Mouse (Mus musculus) heart, embryonic 11.5 days (tissue): ENCODE measurements around the gene Etl4. TPM values are rescaled to one million over a fixed set of nuclear protein-coding genes. Genes with fewer than 3 reads are reported as not detected.

ENCODE experiments used
- ATAC-seq: fragments of 200-750 bp; cut with Nextera tagmentation; replicated peaks from 2 replicates; pipeline ENCODE4 v1.8.0; 2017; ENCODE audit warnings: moderate library complexity; ENCODE audit not compliant: insufficient number of reproducible peaks, low FRiP score, low TSS enrichment
- H3K27ac ChIP-seq: fragments of 300-500 bp; sonication (generic); 2 replicates; pipeline ENCODE4 v1.5.1; 2014; ENCODE audit warnings: mild to moderate bottlenecking, low read depth, low read length
- H3K27me3 ChIP-seq: fragments of 300-500 bp; sonication (generic); 2 replicates; pipeline ENCODE4 v1.6.1; 2014; ENCODE audit warnings: mild to moderate bottlenecking, low read length, mixed read lengths; ENCODE audit not compliant: control insufficient read depth, insufficient read depth
- H3K36me3 ChIP-seq: fragments of 300-500 bp; sonication (generic); 2 replicates; pipeline ENCODE4 v1.6.1; 2014; ENCODE audit warnings: mild to moderate bottlenecking, low read length, moderate library complexity, mixed read lengths; ENCODE audit not compliant: control insufficient read depth, insufficient read depth
- H3K4me1 ChIP-seq: fragments of 300-500 bp; sonication (generic); 2 replicates; pipeline ENCODE4 v1.6.1; 2014; ENCODE audit warnings: low read length; ENCODE audit not compliant: control insufficient read depth, insufficient read depth
- H3K4me2 ChIP-seq: fragments of 300-500 bp; sonication (generic); 2 replicates; pipeline ENCODE4 v1.6.1; 2014; ENCODE audit warnings: mild to moderate bottlenecking, moderate library complexity
- H3K4me3 ChIP-seq: fragments of 300-500 bp; sonication (generic); 2 replicates; pipeline ENCODE4 v1.5.1; 2014; ENCODE audit warnings: low read depth, low read length
- H3K9ac ChIP-seq: fragments of 300-500 bp; sonication (generic); 2 replicates; pipeline ENCODE4 v1.6.1; 2014; ENCODE audit warnings: mild to moderate bottlenecking, low read depth, low read length, moderate library complexity
- H3K9me3 ChIP-seq: fragments of 300-500 bp; sonication (generic); replicated peaks from 2 replicates; pipeline ENCODE4 v1.6.1; 2016; ENCODE audit warnings: low read length; ENCODE audit not compliant: control insufficient read depth
- WGBS: fragments of 180-500 bp; shearing (Covaris S2); extraction: QIAGEN DNeasy Blood & Tissue Kit; methylation state at CpG from one replicate; pipeline ENCODE4 v1.1.7; 2014; ENCODE audit not compliant: insufficient replicate concordance; 5-methylcytosine and 5-hydroxymethylcytosine counted together
- polyA plus RNA-seq: library from polyadenylated mRNA; unstranded; fragments of >200 nt; fragmentation: Nextera tagmentation; extraction: Ambion mirVana; gene quantifications from 2 replicates; pipeline ENCODE4 v1.2.1, GENCODE M21; 2014

Gene Etl4
- polyA plus RNA-seq, 1 experiment from 2014 or later: 12.4 TPM

DNA sequence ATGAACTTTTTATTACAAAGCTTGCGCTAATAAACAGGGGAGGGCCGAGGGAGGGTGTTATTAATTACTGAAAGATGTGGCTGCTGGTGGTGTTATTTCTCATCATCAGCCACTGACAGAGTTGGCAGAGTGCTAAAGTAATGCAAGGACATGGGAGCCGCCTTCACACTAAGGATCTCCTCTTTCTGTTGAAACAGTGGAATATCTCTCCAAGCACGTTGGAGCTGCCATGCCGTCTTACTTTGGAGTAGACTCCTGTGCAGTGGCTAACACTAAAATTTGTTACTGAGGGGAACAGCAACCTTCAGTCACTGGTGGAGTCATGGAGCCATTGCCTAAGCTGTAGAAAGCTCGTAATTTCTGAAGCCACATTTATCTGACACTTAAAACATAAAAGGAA lies 694.0 kb downstream of the Etl4 start:
- Histone ChIP-seq H3K36me3 (no peaks in the 10 kb centered on the region), H3K9me3 (no peaks in the 10 kb centered on the region), H3K27me3 (no peaks in the 10 kb centered on the region), H3K4me2 (no peak overlapping the region), H3K4me3 (no peak overlapping the region), H3K9ac (no peak overlapping the region), H3K27ac (no peak overlapping the region), H3K4me1 (no peaks in the 10 kb centered on the region)
- 83% methylated on average over 6 of the region's 6 CpGs for WGBS
- ATAC-seq: no peak

DNA sequence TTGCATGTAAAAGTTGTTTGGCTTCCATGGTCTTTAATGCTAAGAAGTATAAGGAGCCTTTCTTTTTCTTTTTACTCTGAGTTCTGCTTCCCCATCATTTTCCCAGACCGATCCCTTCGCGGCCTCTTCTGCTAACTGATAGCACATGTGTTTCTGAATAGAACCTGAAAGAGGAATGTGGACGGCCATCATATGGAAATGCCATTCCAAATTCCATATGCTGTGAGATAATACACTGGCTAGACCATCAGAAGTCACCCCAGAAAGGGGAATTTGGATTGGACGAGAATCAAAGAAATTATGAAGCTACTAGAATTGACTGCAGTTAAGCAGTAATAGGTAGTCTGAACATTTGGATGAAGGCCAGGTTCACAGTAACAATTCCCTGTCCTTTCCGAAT lies 694.4 kb downstream of the Etl4 start:
- no peak for ATAC-seq
- H3K4me2 ChIP-seq: no peak overlapping the region
- no peak overlapping the region for H3K9ac ChIP-seq
- no peaks in the 10 kb centered on the region for H3K36me3 ChIP-seq
- no peaks in the 10 kb centered on the region for H3K27me3 ChIP-seq
- H3K4me3 ChIP-seq: no peak overlapping the region
- H3K27ac ChIP-seq: no peak overlapping the region
- no peaks in the 10 kb centered on the region for H3K9me3 ChIP-seq
- H3K4me1 ChIP-seq: no peaks in the 10 kb centered on the region
- WGBS: 48% methylated on average over 6 of the region's 6 CpGs

DNA sequence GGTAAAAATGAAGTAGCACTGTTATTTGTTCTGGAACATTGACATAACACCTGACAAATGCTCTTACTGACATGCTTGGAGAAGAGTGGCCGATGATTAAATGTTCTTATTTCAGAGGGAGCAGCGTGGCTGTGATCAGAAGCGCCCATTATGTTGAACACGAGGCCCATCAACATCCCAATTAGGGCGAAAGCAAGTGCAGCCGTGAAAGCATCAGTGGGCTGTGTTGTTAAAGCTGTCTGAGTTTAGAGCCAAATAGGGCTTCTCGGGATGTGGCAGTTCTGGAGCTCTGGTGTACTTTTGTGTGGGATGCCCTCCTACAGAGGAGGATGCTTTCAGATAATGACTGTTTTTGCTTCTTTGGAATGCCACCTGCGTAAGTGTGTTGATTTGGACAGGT lies 699.6 kb downstream of the Etl4 start:
- no peak overlapping the region for H3K27ac ChIP-seq
- H3K36me3 ChIP-seq: no peaks in the 10 kb centered on the region
- no peak overlapping the region for H3K4me3 ChIP-seq
- H3K9me3 ChIP-seq: no peaks in the 10 kb centered on the region
- H3K4me1 ChIP-seq: no peaks in the 10 kb centered on the region
- WGBS: 73% methylated on average over 8 of the region's 8 CpGs
- H3K9ac ChIP-seq: no peak overlapping the region
- no peaks in the 10 kb centered on the region for H3K27me3 ChIP-seq
- H3K4me2 ChIP-seq: no peak overlapping the region
- no peak for ATAC-seq

DNA sequence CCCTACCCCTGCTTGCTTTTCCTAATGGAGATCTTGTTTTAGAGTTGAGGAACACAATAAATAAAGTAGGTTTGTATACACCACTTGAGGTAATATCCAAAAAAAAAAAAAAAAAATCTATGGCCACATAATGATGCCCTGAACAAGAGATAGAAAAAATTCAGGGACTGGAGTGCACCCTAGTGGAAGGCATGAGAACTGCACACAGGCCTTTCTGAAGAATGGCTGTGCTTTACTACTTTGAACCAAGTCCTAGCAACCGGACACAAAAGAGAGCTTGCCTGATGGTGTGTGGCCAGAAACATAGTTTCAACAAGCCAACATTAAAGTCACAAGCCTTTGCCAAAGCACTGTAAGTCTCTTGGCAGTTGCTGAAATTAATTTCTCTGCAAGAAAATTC lies 706.4 kb downstream of the Etl4 start:
- Histone ChIP-seq H3K9ac (no peak overlapping the region), H3K4me2 (no peak overlapping the region), H3K27me3 (no peaks in the 10 kb centered on the region), H3K4me1 (peaks cover 3% of the 10 kb centered on the region; the same call in 1 of the 2 replicates), H3K27ac (no peak overlapping the region), H3K36me3 (no peaks in the 10 kb centered on the region), H3K4me3 (no peak overlapping the region), H3K9me3 (no peaks in the 10 kb centered on the region)
- no peak for ATAC-seq
- 76% methylated on average over 1 of the region's 1 CpGs for WGBS

- Histone ChIP-seq H3K4me1 (peaks cover 3% of the 10 kb centered on the region; the same call in 1 of the 2 replicates), H3K4me3 (no peak overlapping the region), H3K27me3 (no peaks in the 10 kb centered on the region), H3K9me3 (no peaks in the 10 kb centered on the region), H3K4me2 (no peak overlapping the region), H3K36me3 (no peaks in the 10 kb centered on the region), H3K9ac (no peak overlapping the region), H3K27ac (no peak overlapping the region)
- WGBS: 76% methylated on average over 5 of the region's 5 CpGs
- ATAC-seq: no peak
These were observed 708.8 kb downstream of the Etl4 start for GRCm38 (mm10) chr2:20618396-20618795.

DNA sequence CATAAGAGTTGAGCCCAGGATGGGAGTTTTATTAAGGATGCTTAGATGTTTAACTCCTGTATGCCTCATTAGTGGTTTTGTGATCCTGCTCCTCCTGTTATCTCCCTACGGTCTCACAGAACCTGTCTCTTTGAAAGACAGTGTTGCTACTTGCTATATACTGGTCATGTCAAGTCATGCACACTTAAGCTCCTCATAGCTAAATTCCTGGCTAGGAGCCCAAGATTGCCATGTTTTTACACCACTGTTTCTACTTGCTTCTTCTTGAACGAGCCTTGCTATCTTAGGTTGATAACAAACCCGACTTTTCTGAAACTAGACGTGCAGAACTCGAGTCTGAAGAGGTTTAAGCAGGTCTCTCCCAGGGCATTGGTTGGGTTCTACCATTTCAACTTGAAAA lies 710.3 kb downstream of the Etl4 start:
- 35% methylated on average over 5 of the region's 5 CpGs for WGBS
- Histone ChIP-seq H3K9ac (no peak overlapping the region), H3K27ac (no peak overlapping the region), H3K4me1 (peaks cover 3% of the 10 kb centered on the region; the same call in 1 of the 2 replicates), H3K36me3 (no peaks in the 10 kb centered on the region), H3K27me3 (no peaks in the 10 kb centered on the region), H3K4me2 (no peak overlapping the region), H3K9me3 (no peaks in the 10 kb centered on the region), H3K4me3 (no peak overlapping the region)
- no peak for ATAC-seq

DNA sequence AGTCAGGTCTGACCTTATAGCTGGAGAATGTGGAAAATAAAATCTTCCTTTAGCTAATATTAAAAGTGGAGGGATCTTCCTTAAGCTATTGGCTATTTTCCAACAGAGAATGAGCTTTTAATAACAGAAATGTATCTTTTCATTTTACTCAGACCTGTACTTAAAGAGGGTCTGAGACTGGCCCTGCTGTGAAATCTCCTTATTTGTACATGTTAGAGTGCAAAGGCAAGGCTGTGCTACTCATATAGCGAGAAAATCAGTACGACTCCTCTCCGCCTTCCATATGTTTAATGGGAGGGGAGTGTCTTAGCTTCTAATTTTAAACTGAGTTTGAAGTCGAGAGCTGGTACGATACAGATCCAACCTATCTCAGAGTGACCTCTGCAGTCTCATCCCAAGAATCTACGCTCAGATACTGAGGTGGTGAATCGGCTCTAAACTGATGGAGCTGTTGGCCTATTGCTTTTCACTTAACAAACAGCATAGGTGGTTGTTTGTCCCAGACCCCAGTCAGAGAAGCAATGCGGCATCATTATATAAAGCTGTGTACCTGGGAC lies 719.7 kb downstream of the Etl4 start:
- no peaks in the 10 kb centered on the region for H3K36me3 ChIP-seq
- no peaks in the 10 kb centered on the region for H3K4me1 ChIP-seq
- H3K9me3 ChIP-seq: no peaks in the 10 kb centered on the region
- no peak overlapping the region for H3K27ac ChIP-seq
- ATAC-seq: no peak
- H3K27me3 ChIP-seq: no peaks in the 10 kb centered on the region
- H3K4me2 ChIP-seq: no peak overlapping the region; the same call in 1 of the 2 replicates
- WGBS: 69% methylated on average over 8 of the region's 8 CpGs
- H3K4me3 ChIP-seq: no peak overlapping the region
- no peak overlapping the region for H3K9ac ChIP-seq

GRCm38 (mm10) chr2:20638604-20639003 lies 729.0 kb downstream of the Etl4 start:
- Histone ChIP-seq H3K27ac (no peak overlapping the region), H3K4me3 (no peak overlapping the region), H3K36me3 (no peaks in the 10 kb centered on the region), H3K9me3 (no peaks in the 10 kb centered on the region), H3K9ac (no peak overlapping the region), H3K4me2 (no peak overlapping the region), H3K4me1 (peaks cover 4% of the 10 kb centered on the region; the same call in 1 of the 2 replicates), H3K27me3 (no peaks in the 10 kb centered on the region)
- no peak for ATAC-seq
- WGBS: 86% methylated on average over 3 of the region's 3 CpGs

GRCm38 (mm10) chr2:20639721-20640120 lies 730.1 kb downstream of the Etl4 start:
- no peak for ATAC-seq
- no peak overlapping the region for H3K4me2 ChIP-seq
- no peaks in the 10 kb centered on the region for H3K36me3 ChIP-seq
- no peak overlapping the region for H3K4me3 ChIP-seq
- 88% methylated on average over 2 of the region's 2 CpGs for WGBS
- no peaks in the 10 kb centered on the region for H3K9me3 ChIP-seq
- peaks cover 4% of the 10 kb centered on the region; the same call in 1 of the 2 replicates for H3K4me1 ChIP-seq
- no peaks in the 10 kb centered on the region for H3K27me3 ChIP-seq
- no peak overlapping the region for H3K27ac ChIP-seq
- no peak overlapping the region for H3K9ac ChIP-seq
